Mouse (Mus musculus) MEL (cell line): ENCODE measurements around the gene Iqcf1. TPM values are rescaled to one million over a fixed set of nuclear protein-coding genes. Genes with fewer than 3 reads are reported as not detected.
"Not testable (repeated sequence)": the region's sequence is repeated elsewhere in the genome, so short reads cannot be mapped to it uniquely, and the experiment has no call there.

Source experiments
- DNase-seq: peaks from one replicate; pipeline ENCODE4 v3.0.0; 2011; ENCODE audit warnings: low read depth, low spot score
- H3K27ac ChIP-seq: 2 replicates; pipeline ENCODE4 v1.5.1; 2012; ENCODE audit warnings: low read depth, mild to moderate bottlenecking, control low read depth, low read length, moderate library complexity; ENCODE audit not compliant: control insufficient read depth
- H3K27me3 ChIP-seq, 2 experiments: fragments of 150-350 bp in 1 of 2; sonication (generic) in 1 of 2; 2 replicates each; pipeline ENCODE4 v1.6.1; 2012; ENCODE audit warnings: low read length in 2 of 2, mild to moderate bottlenecking in 2 of 2, improper control_type of control experiment in 1 of 2, moderate library complexity in 1 of 2; ENCODE audit not compliant: insufficient read depth in 2 of 2, control insufficient read depth in 1 of 2
- H3K36me3 ChIP-seq, 2 experiments: 2 replicates each; pipeline ENCODE4 v1.6.1; 2012 to 2014; ENCODE audit warnings: low read length in 2 of 2, improper control_type of control experiment in 1 of 2, inconsistent platforms in 1 of 2, mild to moderate bottlenecking in 1 of 2; ENCODE audit not compliant: insufficient read depth in 2 of 2, control insufficient read depth in 1 of 2
- H3K4me1 ChIP-seq, 2 experiments: fragments of 150-350 bp in 1 of 2; sonication (generic) in 1 of 2; 2 replicates each; pipeline ENCODE4 v1.6.1; 2012; ENCODE audit warnings: low read length in 2 of 2, improper control_type of control experiment in 1 of 2, mild to moderate bottlenecking in 1 of 2; ENCODE audit not compliant: insufficient read depth in 2 of 2, control insufficient read depth in 1 of 2
- H3K4me3 ChIP-seq, 2 experiments: fragments of 150-350 bp in 1 of 2; sonication (generic) in 1 of 2; 2 replicates each; pipeline ENCODE4 v1.5.1; 2012; ENCODE audit warnings: low read depth in 2 of 2, low read length in 2 of 2, mild to moderate bottlenecking in 2 of 2, moderate library complexity in 2 of 2, control low read depth in 1 of 2, improper control_type of control experiment in 1 of 2; ENCODE audit not compliant: control insufficient read depth in 1 of 2, insufficient read depth in 1 of 2
- H3K79me2 ChIP-seq: 2 replicates; pipeline ENCODE4 v1.6.1; 2012; ENCODE audit warnings: mild to moderate bottlenecking, low read length, moderate library complexity; ENCODE audit not compliant: control insufficient read depth, poor library complexity, insufficient read depth
- H3K9ac ChIP-seq: 2 replicates; pipeline ENCODE4 v1.6.1; 2012; ENCODE audit warnings: low read depth, mild to moderate bottlenecking, control low read depth, low read length, moderate library complexity; ENCODE audit not compliant: control insufficient read depth, poor library complexity, severe bottlenecking
- H3K9me3 ChIP-seq: fragments of 150-350 bp; sonication (generic); replicated peaks from 2 replicates; pipeline ENCODE4 v1.6.1; 2012; ENCODE audit warnings: mild to moderate bottlenecking, low read length, improper control_type of control experiment, moderate library complexity; ENCODE audit not compliant: insufficient read depth
- BHLHE40 ChIP-seq: IDR thresholded peaks from 2 replicates; pipeline ENCODE4 v1.6.1; 2012; ENCODE audit warnings: low read depth, mild to moderate bottlenecking, inconsistent platforms, low read length, improper control_type of control experiment, borderline replicate concordance
- CHD1 ChIP-seq: IDR thresholded peaks from 2 replicates; pipeline ENCODE4 v1.6.1; 2012; ENCODE audit warnings: low read depth, mild to moderate bottlenecking, inconsistent platforms, low read length, improper control_type of control experiment
- ELF1 ChIP-seq: IDR thresholded peaks from 2 replicates; pipeline ENCODE4 v1.6.1; 2014; ENCODE audit warnings: low read depth, mild to moderate bottlenecking, inconsistent platforms, low read length, improper control_type of control experiment, moderate library complexity
- ETS1 ChIP-seq: IDR thresholded peaks from 2 replicates; pipeline ENCODE4 v1.6.1; 2012; ENCODE audit warnings: low read depth, mild to moderate bottlenecking, inconsistent platforms, low read length, improper control_type of control experiment, moderate library complexity
- GABPA ChIP-seq: IDR thresholded peaks from 2 replicates; pipeline ENCODE4 v1.6.1; 2012; ENCODE audit warnings: low read depth, mild to moderate bottlenecking, inconsistent platforms, low read length, improper control_type of control experiment, moderate library complexity
- JUND ChIP-seq: IDR thresholded peaks from 2 replicates; pipeline ENCODE4 v1.6.1; 2011; ENCODE audit warnings: low read depth, mild to moderate bottlenecking, improper control_type of control experiment, low read length
- MAFK ChIP-seq: IDR thresholded peaks from 2 replicates; pipeline ENCODE4 v1.6.1; 2011; ENCODE audit warnings: low read depth, mild to moderate bottlenecking, low read length, improper control_type of control experiment, borderline replicate concordance
- MYB ChIP-seq: IDR thresholded peaks from 2 replicates; pipeline ENCODE4 v1.6.1; 2011; ENCODE audit warnings: mild to moderate bottlenecking, low read depth, low read length, improper control_type of control experiment
- POLR2A ChIP-seq, 2 experiments: IDR thresholded peaks; 2 replicates each; pipeline ENCODE4 v1.6.1; 2011 to 2012; ENCODE audit warnings: low read length in 2 of 2, mild to moderate bottlenecking in 2 of 2, control low read depth in 1 of 2, improper control_type of control experiment in 1 of 2, low read depth in 1 of 2, moderate library complexity in 1 of 2; ENCODE audit not compliant: control insufficient read depth in 1 of 2, insufficient read depth in 1 of 2, poor library complexity in 1 of 2
- POLR2AphosphoS2 ChIP-seq: IDR thresholded peaks from 2 replicates; pipeline ENCODE4 v1.6.1; 2011; ENCODE audit warnings: low read length, improper control_type of control experiment
- RCOR1 ChIP-seq: IDR thresholded peaks from 2 replicates; pipeline ENCODE4 v1.6.1; 2012; ENCODE audit warnings: low read depth, mild to moderate bottlenecking, inconsistent platforms, low read length, improper control_type of control experiment
- TCF12 ChIP-seq: IDR thresholded peaks from 2 replicates; pipeline ENCODE4 v1.6.1; 2014; ENCODE audit warnings: low read depth, mild to moderate bottlenecking, inconsistent platforms, low read length, improper control_type of control experiment, moderate library complexity
- UBTF ChIP-seq: IDR thresholded peaks from 2 replicates; pipeline ENCODE4 v1.6.1; 2012; ENCODE audit warnings: low read depth, mild to moderate bottlenecking, inconsistent platforms, low read length, improper control_type of control experiment, moderate library complexity, borderline replicate concordance; ENCODE audit not compliant: insufficient read depth
- USF2 ChIP-seq, 2 experiments: IDR thresholded peaks; 2 replicates each; pipeline ENCODE4 v1.6.1; 2011 to 2012; ENCODE audit warnings: improper control_type of control experiment in 2 of 2, low read length in 2 of 2, borderline replicate concordance in 1 of 2, inconsistent platforms in 1 of 2, low read depth in 1 of 2, mild to moderate bottlenecking in 1 of 2; ENCODE audit not compliant: insufficient read depth in 1 of 2
- ZKSCAN1 ChIP-seq: IDR thresholded peaks from 2 replicates; pipeline ENCODE4 v1.6.1; 2012; ENCODE audit warnings: low read depth, mild to moderate bottlenecking, inconsistent platforms, low read length, improper control_type of control experiment, moderate library complexity
- ZMIZ1 ChIP-seq: IDR thresholded peaks from 2 replicates; pipeline ENCODE4 v1.6.1; 2012; ENCODE audit warnings: low read depth, mild to moderate bottlenecking, inconsistent platforms, low read length, improper control_type of control experiment, moderate library complexity
- polyA plus RNA-seq, 2 experiments: library from polyadenylated mRNA; stranded (reverse) in 1 of 2; unstranded in 1 of 2; fragments of >175 nt in 1 of 2; fragments of >200 nt in 1 of 2; gene quantifications; 2 replicates each; pipeline versions ENCODE4 v1.2.1 to v1.2.4; 2012; ENCODE audit warnings: low replicate concordance in 2 of 2, low read depth in 1 of 2; ENCODE audit not compliant: insufficient read length in 2 of 2, insufficient read depth in 1 of 2, missing spikeins in 1 of 2
- total RNA-seq: library from RNA; depleted of rRNA; stranded (reverse); fragments of 300-350 nt; gene quantifications from 2 replicates; pipeline ENCODE4 v1.2.3, GENCODE M21; 2012

Iqcf1 gene
- total and polyA plus RNA-seq, 3 experiments: 0.52 TPM; not detected in 2

- Histone ChIP-seq H3K4me3 (no peak overlapping the region), H3K36me3 (no peaks in the 10 kb centered on the region; a peak in 1 of 4 replicates), H3K79me2 (peaks cover 3% of the 10 kb centered on the region), H3K9ac (no peak overlapping the region), H3K4me1 (no peaks in the 10 kb centered on the region), H3K27ac (no peak overlapping the region), H3K27me3 (no peaks in the 10 kb centered on the region), H3K9me3 (no peaks in the 10 kb centered on the region)
- TF ChIP-seq BHLHE40: no peak
- no peak for TF ChIP-seq JUND
- TF ChIP-seq TCF12: no peak
- no peak for TF ChIP-seq GABPA
- no peak for TF ChIP-seq ELF1
- TF ChIP-seq ZMIZ1: no peak
- no peak for TF ChIP-seq UBTF
- no peak for TF ChIP-seq MAFK
- TF ChIP-seq USF2 (IDR thresholded peaks at IDR 0.05; ENCODE audit: borderline replicate concordance in 1 of 2, insufficient read depth in 1 of 2, low read depth in 1 of 2, low read length in 2 of 2): no peak
- TF ChIP-seq MYB: no peak
- DNase-seq: no peak
Observed at GRCm38 (mm10) chr9:106485076-106485475, 14.7 kb upstream of the Iqcf1 start.

- H3K9me3 ChIP-seq, H3K4me1 ChIP-seq, H3K36me3 ChIP-seq, H3K27me3 ChIP-seq, H3K4me3 ChIP-seq, H3K79me2 ChIP-seq, H3K9ac ChIP-seq, H3K27ac ChIP-seq, DNase-seq: not testable (repeated sequence)
Observed at GRCm38 (mm10) chr9:106487602-106488001, 12.2 kb upstream of the Iqcf1 start.

- Histone ChIP-seq H3K4me3 (no peak overlapping the region), H3K9me3 (no peaks in the 10 kb centered on the region), H3K79me2 (no peaks in the 10 kb centered on the region), H3K27me3 (no peaks in the 10 kb centered on the region), H3K36me3 (no peaks in the 10 kb centered on the region), H3K27ac (no peak overlapping the region), H3K4me1 (no peaks in the 10 kb centered on the region), H3K9ac (no peak overlapping the region)
- no peak for TF ChIP-seq POLR2A (IDR thresholded peaks at IDR 0.05; ENCODE audit: control insufficient read depth in 1 of 2, insufficient read depth in 1 of 2, low read depth in 1 of 2, low read length in 2 of 2, poor library complexity in 1 of 2)
- TF ChIP-seq ZKSCAN1: no peak
- TF ChIP-seq POLR2AphosphoS2: no peak
- no peak for TF ChIP-seq RCOR1
- no peak for TF ChIP-seq MYB
- TF ChIP-seq CHD1: no peak
- TF ChIP-seq ETS1: no peak
- no peak for DNase-seq
Observed at GRCm38 (mm10) chr9:106501846-106502245, 2.1 kb downstream of the Iqcf1 start.
